Mouse (Mus musculus) thymus, adult 2 months (tissue): ENCODE results near the gene Gapdh. TPM values are rescaled to one million over a fixed set of nuclear protein-coding genes. Genes with fewer than 3 reads are reported as not detected.

Experiments
- DNase-seq: peaks from one replicate; pipeline ENCODE4 v3.0.0; 2021
- H3K27ac ChIP-seq: fragments of 200-500 bp; 2 replicates; pipeline ENCODE4 v1.5.1; 2012; ENCODE audit warnings: low read length, control low read depth; ENCODE audit not compliant: control insufficient read depth, insufficient read depth
- H3K27me3 ChIP-seq: fragments of 200-500 bp; 2 replicates; pipeline ENCODE4 v1.6.1; 2012; ENCODE audit warnings: mild to moderate bottlenecking, low read length, moderate library complexity, mixed read lengths; ENCODE audit not compliant: control insufficient read depth, insufficient read depth
- H3K36me3 ChIP-seq: fragments of 200-500 bp; 2 replicates; pipeline ENCODE4 v1.6.1; 2012; ENCODE audit warnings: mild to moderate bottlenecking, low read length, moderate library complexity; ENCODE audit not compliant: control insufficient read depth, insufficient read depth
- H3K4me1 ChIP-seq: fragments of 200-500 bp; replicated peaks from 2 replicates; pipeline ENCODE4 v1.6.1; 2012; ENCODE audit warnings: low read length; ENCODE audit not compliant: control insufficient read depth, insufficient read depth
- H3K4me3 ChIP-seq: fragments of 200-500 bp; 2 replicates; pipeline ENCODE4 v1.5.1; 2012; ENCODE audit warnings: mild to moderate bottlenecking, low read length, control low read depth, moderate library complexity; ENCODE audit not compliant: control insufficient read depth, insufficient read depth
- CTCF ChIP-seq: fragments of 200-500 bp; IDR thresholded peaks from 2 replicates; pipeline ENCODE4 v1.5.1; 2012; ENCODE audit warnings: mild to moderate bottlenecking, control low read depth, low read length, moderate library complexity, borderline replicate concordance; ENCODE audit not compliant: control insufficient read depth, poor library complexity, insufficient read depth; ENCODE audit errors: extremely low read depth
- POLR2A ChIP-seq: fragments of 200-500 bp; IDR thresholded peaks from 2 replicates; pipeline ENCODE4 v1.6.1; 2012; ENCODE audit warnings: mild to moderate bottlenecking, low read length, control low read depth, moderate library complexity; ENCODE audit not compliant: control insufficient read depth, poor library complexity, insufficient read depth; ENCODE audit errors: extremely low read depth
- WGBS: fragments of 180-500 bp; shearing (Covaris S2); methylation state at CpG from one replicate; pipeline ENCODE4 v1.1.7; 2018; 5-methylcytosine and 5-hydroxymethylcytosine counted together
- polyA plus RNA-seq: library from polyadenylated mRNA; depleted of rRNA; stranded (reverse); fragments of >200 nt; gene quantifications from 2 replicates; pipeline ENCODE4 v1.2.3, GENCODE M21; 2012

Gene Gapdh
- polyA plus RNA-seq, 1 experiment, result 3,688 TPM

GRCm38 (mm10) chr6:125173256-125173655 is 7.0 kb upstream of the Gapdh start:
- H3K4me1 ChIP-seq, result no peaks in the 10 kb centered on the region
- no peak overlapping the region for H3K27ac ChIP-seq
- no peak for DNase-seq
- H3K27me3 ChIP-seq, result no peaks in the 10 kb centered on the region
- no peak overlapping the region for H3K4me3 ChIP-seq
- peaks cover 96% of the 10 kb centered on the region for H3K36me3 ChIP-seq
- WGBS, result 94% methylated on average over 7 of the region's 7 CpGs
- no peak for TF ChIP-seq CTCF
- no peak for TF ChIP-seq POLR2A

GRCm38 (mm10) chr6:125172474-125172873 is 6.2 kb upstream of the Gapdh start:
- WGBS, result 97% methylated on average over 2 of the region's 2 CpGs
- H3K27me3 ChIP-seq, result no peaks in the 10 kb centered on the region

GRCm38 (mm10) chr6:125170194-125170593 is 3.9 kb upstream of the Gapdh start:
- Histone ChIP-seq H3K4me1 (peaks cover 12% of the 10 kb centered on the region), H3K36me3 (peaks cover 69% of the 10 kb centered on the region), H3K27ac (no peak overlapping the region), H3K27me3 (no peaks in the 10 kb centered on the region), H3K4me3 (no peak overlapping the region)
- no peak for TF ChIP-seq POLR2A
- TF ChIP-seq CTCF, result no peak
- 95% methylated on average over 6 of the region's 6 CpGs for WGBS
- DNase-seq, result no peak

More at GRCm38 (mm10) chr6:125172474-125172873, 6.2 kb upstream of the Gapdh start:
- Histone ChIP-seq H3K27ac (no peak overlapping the region), H3K4me3 (no peak overlapping the region), H3K4me1 (no peaks in the 10 kb centered on the region), H3K36me3 (peaks cover 92% of the 10 kb centered on the region)
- DNase-seq, result no peak
- TF ChIP-seq POLR2A, result no peak
- TF ChIP-seq CTCF, result no peak

GRCm38 (mm10) chr6:125168086-125168485 is 1.8 kb upstream of the Gapdh start:
- Histone ChIP-seq H3K4me1 (peaks cover 22% of the 10 kb centered on the region), H3K4me3 (no peak overlapping the region), H3K27ac (no peak overlapping the region), H3K27me3 (no peaks in the 10 kb centered on the region), H3K36me3 (peaks cover 53% of the 10 kb centered on the region)
- DNase-seq, result no peak
- TF ChIP-seq CTCF (no peak), POLR2A (no peak)
- WGBS, result 98% methylated on average over 14 of the region's 14 CpGs

- no peak for TF ChIP-seq CTCF
- no peak for TF ChIP-seq POLR2A
- H3K4me3 ChIP-seq, result no peak overlapping the region
- H3K27me3 ChIP-seq, result no peaks in the 10 kb centered on the region
- peaks cover 22% of the 10 kb centered on the region for H3K4me1 ChIP-seq
- WGBS, result 69% methylated on average over 10 of the region's 10 CpGs
- DNase-seq, result no peak
- H3K27ac ChIP-seq, result no peak overlapping the region
- peaks cover 44% of the 10 kb centered on the region for H3K36me3 ChIP-seq
Measured at GRCm38 (mm10) chr6:125166861-125167650, 789 bp upstream of the Gapdh start.

GRCm38 (mm10) chr6:125165328-125165891 is 857 bp downstream of the Gapdh start:
- peak; percentile 95 for DNase-seq
- H3K4me1 ChIP-seq, result peaks cover 22% of the 10 kb centered on the region
- TF ChIP-seq POLR2A (peak; percentile 99), CTCF (no peak)

More at GRCm38 (mm10) chr6:125165328-125165891, 857 bp downstream of the Gapdh start:
- H3K36me3 ChIP-seq, result peaks cover 41% of the 10 kb centered on the region
- peak overlapping the region; percentile 92 for H3K4me3 ChIP-seq
- under 1% methylated on average over 36 of the region's 36 CpGs for WGBS
- peak overlapping the region; percentile 30; the same call in 1 of the 2 replicates for H3K27ac ChIP-seq
- no peaks in the 10 kb centered on the region for H3K27me3 ChIP-seq
